Mouse (Mus musculus): ENCODE measurements at regions not wholly inside any gene's neighbourhood (a gene's known extent, or its start where the extent isn't known, plus 50 kb on each side); places are given as distances from the start of the nearest gene placed in this dataset.

GRCm38 (mm10) chr1:161680558-161680957 is 107.7 kb downstream of the Fasl start:
- Histone ChIP-seq H3K36me3 (ENCODE audit: control insufficient read depth, insufficient read depth, low read length) (no peaks in the 10 kb centered on the region), H3K4me3 (ENCODE audit: control insufficient read depth, low read depth, low read length) (no peak overlapping the region)

GRCm38 (mm10) chr1:161670937-161671336 is 117.4 kb downstream of the Fasl start:
- Histone ChIP-seq H3K27ac (ENCODE audit: control insufficient read depth, insufficient read depth, low read depth, low read length) (no peak overlapping the region), H3K36me3 (ENCODE audit: control insufficient read depth, insufficient read depth, low read length) (no peaks in the 10 kb centered on the region), H3K27me3 (ENCODE audit: control insufficient read depth, insufficient read depth, low read length) (no peaks in the 10 kb centered on the region), H3K4me3 (ENCODE audit: control insufficient read depth, low read depth, low read length) (no peak overlapping the region), H3K4me1 (ENCODE audit: control insufficient read depth, insufficient read depth, low read length) (no peaks in the 10 kb centered on the region)
- TF ChIP-seq POLR2A (IDR thresholded peaks at IDR 0.05; ENCODE audit: control insufficient read depth, low read depth, low read length) (no peak), CTCF (IDR thresholded peaks at IDR 0.05; ENCODE audit: control insufficient read depth, insufficient read depth, insufficient replicate concordance, low read depth, low read length) (no peak)

More at GRCm38 (mm10) chr1:161680558-161680957, 107.7 kb downstream of the Fasl start:
- H3K27ac ChIP-seq (ENCODE audit: control insufficient read depth, insufficient read depth, low read depth, low read length), result no peak overlapping the region
- TF ChIP-seq CTCF (IDR thresholded peaks at IDR 0.05; ENCODE audit: control insufficient read depth, insufficient read depth, insufficient replicate concordance, low read depth, low read length) (no peak), POLR2A (IDR thresholded peaks at IDR 0.05; ENCODE audit: control insufficient read depth, low read depth, low read length) (no peak)
- no peaks in the 10 kb centered on the region for H3K4me1 ChIP-seq (ENCODE audit: control insufficient read depth, insufficient read depth, low read length)
- no peaks in the 10 kb centered on the region for H3K27me3 ChIP-seq (ENCODE audit: control insufficient read depth, insufficient read depth, low read length)

DNA sequence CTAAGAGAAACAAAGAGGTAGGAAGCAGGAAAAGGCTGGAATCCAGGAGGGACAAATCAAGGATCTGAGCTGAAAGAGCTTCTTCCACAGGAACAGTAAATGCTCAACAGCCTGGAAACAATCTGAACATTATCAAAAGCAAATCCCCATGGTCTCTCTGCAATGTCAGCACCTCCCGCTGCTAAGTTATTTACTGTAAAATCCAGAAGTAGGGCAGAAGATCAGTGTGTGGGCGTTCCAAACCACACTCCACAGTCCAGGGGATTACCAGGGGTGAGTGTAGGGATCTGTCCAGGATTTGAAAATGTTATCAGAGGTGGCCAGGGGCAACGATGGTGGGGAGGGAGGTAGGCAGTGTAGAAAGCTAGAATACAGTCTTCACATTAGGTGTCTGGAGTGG is 124.0 kb downstream of the Fasl start:
- Histone ChIP-seq H3K27ac (ENCODE audit: control insufficient read depth, insufficient read depth, low read depth, low read length) (no peak overlapping the region), H3K36me3 (ENCODE audit: control insufficient read depth, insufficient read depth, low read length) (no peaks in the 10 kb centered on the region), H3K4me1 (ENCODE audit: control insufficient read depth, insufficient read depth, low read length) (no peaks in the 10 kb centered on the region), H3K27me3 (ENCODE audit: control insufficient read depth, insufficient read depth, low read length) (no peaks in the 10 kb centered on the region), H3K4me3 (ENCODE audit: control insufficient read depth, low read depth, low read length) (no peak overlapping the region)
- no peak for TF ChIP-seq POLR2A (IDR thresholded peaks at IDR 0.05; ENCODE audit: control insufficient read depth, low read depth, low read length)
- TF ChIP-seq CTCF (IDR thresholded peaks at IDR 0.05; ENCODE audit: control insufficient read depth, insufficient read depth, insufficient replicate concordance, low read depth, low read length), result no peak

GRCm38 (mm10) chr1:161663351-161663750 is 124.9 kb downstream of the Fasl start:
- no peak overlapping the region for H3K27ac ChIP-seq (ENCODE audit: control insufficient read depth, insufficient read depth, low read depth, low read length)
- no peaks in the 10 kb centered on the region for H3K27me3 ChIP-seq (ENCODE audit: control insufficient read depth, insufficient read depth, low read length)
- H3K4me3 ChIP-seq (ENCODE audit: control insufficient read depth, low read depth, low read length), result no peak overlapping the region
- H3K4me1 ChIP-seq (ENCODE audit: control insufficient read depth, insufficient read depth, low read length), result no peaks in the 10 kb centered on the region
- TF ChIP-seq POLR2A (IDR thresholded peaks at IDR 0.05; ENCODE audit: control insufficient read depth, low read depth, low read length) (no peak), CTCF (IDR thresholded peaks at IDR 0.05; ENCODE audit: control insufficient read depth, insufficient read depth, insufficient replicate concordance, low read depth, low read length) (no peak)
- H3K36me3 ChIP-seq (ENCODE audit: control insufficient read depth, insufficient read depth, low read length), result no peaks in the 10 kb centered on the region

DNA sequence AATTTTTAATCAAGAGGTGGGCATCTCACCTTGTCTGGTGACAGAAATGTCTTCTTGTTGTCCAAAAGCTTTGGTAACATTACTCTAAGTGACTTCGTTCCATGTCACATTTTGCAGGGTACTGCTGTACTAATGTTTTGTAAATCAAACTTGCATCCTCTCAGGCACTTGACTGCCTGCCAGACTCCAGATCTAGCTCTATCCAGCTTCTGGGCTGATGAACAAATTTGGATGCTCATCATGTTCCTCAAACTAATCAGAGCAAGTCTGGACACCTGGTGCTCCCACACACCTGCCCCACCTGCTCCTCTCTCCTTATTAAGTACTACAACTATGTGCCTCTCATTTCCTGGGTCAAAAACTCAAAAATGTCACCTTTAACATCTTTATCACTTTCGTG is 126.1 kb downstream of the Fasl start:
- Histone ChIP-seq H3K27me3 (ENCODE audit: control insufficient read depth, insufficient read depth, low read length) (no peaks in the 10 kb centered on the region), H3K27ac (ENCODE audit: control insufficient read depth, insufficient read depth, low read depth, low read length) (no peak overlapping the region), H3K36me3 (ENCODE audit: control insufficient read depth, insufficient read depth, low read length) (no peaks in the 10 kb centered on the region), H3K4me1 (ENCODE audit: control insufficient read depth, insufficient read depth, low read length) (no peaks in the 10 kb centered on the region), H3K4me3 (ENCODE audit: control insufficient read depth, low read depth, low read length) (no peak overlapping the region)
- TF ChIP-seq CTCF (IDR thresholded peaks at IDR 0.05; ENCODE audit: control insufficient read depth, insufficient read depth, insufficient replicate concordance, low read depth, low read length), result no peak
- no peak for TF ChIP-seq POLR2A (IDR thresholded peaks at IDR 0.05; ENCODE audit: control insufficient read depth, low read depth, low read length)

DNA sequence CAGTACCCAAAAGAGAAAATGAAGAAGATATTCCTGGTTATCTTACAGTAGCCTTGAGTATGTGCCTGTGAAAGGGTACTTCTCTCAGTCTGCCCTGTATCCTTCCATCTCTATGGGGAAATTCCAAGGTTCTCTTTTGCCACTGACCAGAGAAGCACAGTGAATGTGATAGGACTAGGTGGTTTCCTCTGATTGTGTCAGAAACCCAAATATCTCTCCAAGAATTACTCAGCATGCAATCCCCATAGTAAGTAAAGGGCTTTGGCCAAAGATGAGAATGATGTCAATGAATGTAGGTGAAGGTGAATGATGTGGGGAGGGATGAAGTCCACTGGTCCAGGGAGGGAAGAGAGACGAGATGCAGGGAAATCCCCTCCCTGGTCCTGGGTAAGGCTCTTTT is 130.8 kb downstream of the Fasl start:
- no peaks in the 10 kb centered on the region for H3K27me3 ChIP-seq (ENCODE audit: control insufficient read depth, insufficient read depth, low read length)
- no peak overlapping the region for H3K4me3 ChIP-seq (ENCODE audit: control insufficient read depth, low read depth, low read length)
- H3K4me1 ChIP-seq (ENCODE audit: control insufficient read depth, insufficient read depth, low read length), result no peaks in the 10 kb centered on the region
- no peaks in the 10 kb centered on the region for H3K36me3 ChIP-seq (ENCODE audit: control insufficient read depth, insufficient read depth, low read length)
- H3K27ac ChIP-seq (ENCODE audit: control insufficient read depth, insufficient read depth, low read depth, low read length), result no peak overlapping the region
- TF ChIP-seq CTCF (IDR thresholded peaks at IDR 0.05; ENCODE audit: control insufficient read depth, insufficient read depth, insufficient replicate concordance, low read depth, low read length) (no peak), POLR2A (IDR thresholded peaks at IDR 0.05; ENCODE audit: control insufficient read depth, low read depth, low read length) (no peak)

- no peaks in the 10 kb centered on the region for H3K4me1 ChIP-seq (ENCODE audit: control insufficient read depth, insufficient read depth, low read length)
- H3K36me3 ChIP-seq (ENCODE audit: control insufficient read depth, insufficient read depth, low read length), result no peaks in the 10 kb centered on the region
- TF ChIP-seq POLR2A (IDR thresholded peaks at IDR 0.05; ENCODE audit: control insufficient read depth, low read depth, low read length) (no peak), CTCF (IDR thresholded peaks at IDR 0.05; ENCODE audit: control insufficient read depth, insufficient read depth, insufficient replicate concordance, low read depth, low read length) (no peak)
- no peak overlapping the region for H3K27ac ChIP-seq (ENCODE audit: control insufficient read depth, insufficient read depth, low read depth, low read length)
- no peaks in the 10 kb centered on the region for H3K27me3 ChIP-seq (ENCODE audit: control insufficient read depth, insufficient read depth, low read length)
- H3K4me3 ChIP-seq (ENCODE audit: control insufficient read depth, low read depth, low read length), result no peak overlapping the region
Measured at GRCm38 (mm10) chr1:161649387-161649786, 138.9 kb downstream of the Fasl start.

- no peaks in the 10 kb centered on the region for H3K27me3 ChIP-seq (ENCODE audit: control insufficient read depth, insufficient read depth, low read length)
- TF ChIP-seq POLR2A (IDR thresholded peaks at IDR 0.05; ENCODE audit: control insufficient read depth, low read depth, low read length), result no peak
- TF ChIP-seq CTCF (IDR thresholded peaks at IDR 0.05; ENCODE audit: control insufficient read depth, insufficient read depth, insufficient replicate concordance, low read depth, low read length), result no peak
- H3K4me1 ChIP-seq (ENCODE audit: control insufficient read depth, insufficient read depth, low read length), result no peaks in the 10 kb centered on the region
- no peaks in the 10 kb centered on the region for H3K36me3 ChIP-seq (ENCODE audit: control insufficient read depth, insufficient read depth, low read length)
- H3K4me3 ChIP-seq (ENCODE audit: control insufficient read depth, low read depth, low read length), result no peak overlapping the region
- H3K27ac ChIP-seq (ENCODE audit: control insufficient read depth, insufficient read depth, low read depth, low read length), result no peak overlapping the region
Measured at GRCm38 (mm10) chr1:161632098-161632497, 137.6 kb downstream of the Tnfsf18 start.

Data from testis, adult 2 months (tissue).